Mouse (Mus musculus) cortical plate, adult 2 months (tissue): ENCODE data around the gene Extl2. TPM values are rescaled to one million over a fixed set of nuclear protein-coding genes. Genes with fewer than 3 reads are reported as not detected.

ENCODE experiments used
- H3K27ac ChIP-seq: fragments of 200-500 bp; 2 replicates; pipeline ENCODE4 v1.5.1; 2012; ENCODE audit warnings: low read length, control low read depth, inconsistent platforms; ENCODE audit not compliant: insufficient read depth
- H3K4me1 ChIP-seq: fragments of 200-500 bp; 2 replicates; pipeline ENCODE4 v1.6.1; 2011; ENCODE audit warnings: low read length; ENCODE audit not compliant: control insufficient read depth, insufficient read depth
- H3K4me3 ChIP-seq: fragments of 200-500 bp; 2 replicates; pipeline ENCODE4 v1.5.1; 2011; ENCODE audit warnings: mild to moderate bottlenecking, low read length, control low read depth; ENCODE audit not compliant: insufficient read depth
- CTCF ChIP-seq: fragments of 200-500 bp; IDR thresholded peaks from 2 replicates; pipeline ENCODE4 v1.5.1; 2011; ENCODE audit warnings: mild to moderate bottlenecking, control low read depth, low read length; ENCODE audit not compliant: insufficient read depth; ENCODE audit errors: extremely low read depth
- POLR2A ChIP-seq: fragments of 200-500 bp; IDR thresholded peaks from 2 replicates; pipeline ENCODE4 v1.6.1; 2011; ENCODE audit warnings: mild to moderate bottlenecking, low read length, control low read depth; ENCODE audit not compliant: insufficient read depth; ENCODE audit errors: extremely low read depth
- polyA plus RNA-seq: library from polyadenylated mRNA; depleted of rRNA; stranded (reverse); fragments of >200 nt; gene quantifications from 2 replicates; pipeline ENCODE4 v1.2.3, GENCODE M21; 2012

Extl2 gene
- polyA plus RNA-seq, 1 experiment: 38.7 TPM

GRCm38 (mm10) chr3:115974228-115974627, 33.0 kb upstream of the Extl2 start:
- Histone ChIP-seq H3K4me3 (no peak overlapping the region), H3K27ac (no peak overlapping the region)
- TF ChIP-seq POLR2A (no peak), CTCF (no peak)

GRCm38 (mm10) chr3:115974995-115975394, 32.3 kb upstream of the Extl2 start:
- TF ChIP-seq CTCF: no peak
- no peak for TF ChIP-seq POLR2A
- Histone ChIP-seq H3K27ac (no peak overlapping the region), H3K4me3 (no peak overlapping the region), H3K4me1 (no peaks in the 10 kb centered on the region)

More at GRCm38 (mm10) chr3:115974228-115974627, 33.0 kb upstream of the Extl2 start:
- no peaks in the 10 kb centered on the region for H3K4me1 ChIP-seq

DNA sequence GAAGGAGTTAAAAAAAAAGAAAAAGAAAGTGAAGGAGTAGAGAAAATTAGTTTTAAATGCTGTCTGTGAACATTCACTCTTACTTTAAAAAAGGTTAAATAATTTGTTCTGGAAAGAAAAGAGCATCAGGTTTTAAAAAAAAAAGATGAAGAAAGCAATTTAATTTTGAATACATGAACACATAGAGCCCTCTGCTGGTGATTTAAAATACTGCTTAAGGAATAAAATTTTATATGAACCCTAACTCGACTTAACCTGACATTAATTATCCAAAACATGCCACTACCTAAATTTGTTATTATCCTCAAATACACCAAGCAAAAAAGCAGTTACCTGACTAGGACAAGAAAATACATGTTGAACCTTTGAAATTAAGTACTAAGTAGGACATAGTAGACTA, 28.3 kb upstream of the Extl2 start:
- no peak overlapping the region for H3K27ac ChIP-seq
- no peak overlapping the region for H3K4me3 ChIP-seq
- TF ChIP-seq CTCF (no peak), POLR2A (no peak)
- H3K4me1 ChIP-seq: peaks cover 2% of the 10 kb centered on the region; the same call in 1 of the 2 replicates

DNA sequence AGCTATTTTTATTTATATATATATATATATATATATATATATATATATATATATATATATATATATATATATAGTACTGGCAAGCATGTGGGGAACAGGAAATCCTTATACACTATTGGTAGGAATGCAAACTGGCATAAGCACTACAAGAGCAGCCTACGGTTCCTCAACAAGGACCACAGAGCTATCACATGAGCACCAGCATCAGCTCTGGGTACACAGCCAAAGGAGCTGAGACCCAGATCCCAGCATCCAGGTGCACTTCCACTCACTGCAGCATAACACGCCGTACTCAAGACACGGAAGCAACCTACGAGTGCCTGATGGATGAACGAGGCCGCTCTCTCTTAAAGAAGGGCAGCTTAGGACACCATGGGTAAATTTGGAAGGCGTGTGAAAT, 24.0 kb upstream of the Extl2 start:
- peaks cover 2% of the 10 kb centered on the region; the same call in 1 of the 2 replicates for H3K4me1 ChIP-seq
- TF ChIP-seq CTCF: no peak
- TF ChIP-seq POLR2A: no peak
- H3K27ac ChIP-seq: no peak overlapping the region

GRCm38 (mm10) chr3:115984653-115985052, 22.6 kb upstream of the Extl2 start:
- H3K27ac ChIP-seq: no peak overlapping the region

More for the DNA sequence above, 24.0 kb upstream of the Extl2 start:
- no peak overlapping the region for H3K4me3 ChIP-seq

GRCm38 (mm10) chr3:115985183-115985892, 21.9 kb upstream of the Extl2 start:
- Histone ChIP-seq H3K4me3 (no peak overlapping the region), H3K4me1 (peaks cover 2% of the 10 kb centered on the region; the same call in 1 of the 2 replicates), H3K27ac (no peak overlapping the region)
- TF ChIP-seq CTCF (no peak), POLR2A (no peak)

More at GRCm38 (mm10) chr3:115984653-115985052, 22.6 kb upstream of the Extl2 start:
- no peak for TF ChIP-seq CTCF
- no peak for TF ChIP-seq POLR2A
- H3K4me3 ChIP-seq: no peak overlapping the region
- H3K4me1 ChIP-seq: peaks cover 2% of the 10 kb centered on the region; the same call in 1 of the 2 replicates

DNA sequence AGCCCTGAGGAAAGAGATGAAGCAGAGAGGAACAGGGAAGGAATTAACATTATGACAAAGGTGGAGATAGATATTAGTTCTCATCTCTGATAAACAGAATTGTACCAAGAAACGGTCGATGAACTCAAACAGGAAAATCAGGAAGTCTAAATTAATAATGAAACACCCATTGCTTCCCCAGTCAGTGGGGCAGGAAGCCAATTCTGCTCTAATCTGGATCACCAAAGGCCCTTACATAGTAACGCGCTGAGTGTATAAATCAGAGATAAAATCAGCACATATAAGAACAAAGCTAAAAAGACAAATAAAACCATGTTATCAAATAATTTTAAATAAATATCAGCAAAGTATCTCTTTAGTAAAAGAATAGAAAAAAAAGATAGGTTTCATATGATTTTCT, 15.2 kb upstream of the Extl2 start:
- no peak for TF ChIP-seq CTCF
- TF ChIP-seq POLR2A: no peak
- Histone ChIP-seq H3K4me3 (no peak overlapping the region), H3K4me1 (no peaks in the 10 kb centered on the region), H3K27ac (no peak overlapping the region)

DNA sequence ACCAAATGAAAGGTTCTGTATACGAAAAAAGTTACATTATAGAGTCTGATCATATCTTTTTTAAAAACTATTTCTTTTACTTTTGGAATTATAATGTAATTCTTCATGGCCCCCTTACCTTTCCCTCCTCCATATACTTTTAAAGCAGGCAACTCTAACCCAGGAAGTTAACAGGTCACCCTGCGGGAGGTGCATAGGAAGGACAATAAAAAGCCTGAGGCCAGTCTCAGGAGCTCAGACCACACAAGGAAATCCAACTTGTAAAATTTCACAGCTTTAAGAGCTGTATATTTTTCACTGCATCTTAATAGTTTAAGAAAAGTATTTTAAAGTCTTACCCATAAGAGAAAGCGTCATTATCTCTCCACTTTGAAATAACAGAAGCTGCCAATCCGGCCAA, 14.7 kb upstream of the Extl2 start:
- H3K4me1 ChIP-seq: no peaks in the 10 kb centered on the region
- H3K27ac ChIP-seq: no peak overlapping the region
- no peak for TF ChIP-seq CTCF
- no peak for TF ChIP-seq POLR2A
- H3K4me3 ChIP-seq: no peak overlapping the region

GRCm38 (mm10) chr3:115993025-115993424, 14.2 kb upstream of the Extl2 start:
- Histone ChIP-seq H3K27ac (no peak overlapping the region), H3K4me3 (no peak overlapping the region), H3K4me1 (no peaks in the 10 kb centered on the region)
- TF ChIP-seq POLR2A (no peak), CTCF (no peak)

DNA sequence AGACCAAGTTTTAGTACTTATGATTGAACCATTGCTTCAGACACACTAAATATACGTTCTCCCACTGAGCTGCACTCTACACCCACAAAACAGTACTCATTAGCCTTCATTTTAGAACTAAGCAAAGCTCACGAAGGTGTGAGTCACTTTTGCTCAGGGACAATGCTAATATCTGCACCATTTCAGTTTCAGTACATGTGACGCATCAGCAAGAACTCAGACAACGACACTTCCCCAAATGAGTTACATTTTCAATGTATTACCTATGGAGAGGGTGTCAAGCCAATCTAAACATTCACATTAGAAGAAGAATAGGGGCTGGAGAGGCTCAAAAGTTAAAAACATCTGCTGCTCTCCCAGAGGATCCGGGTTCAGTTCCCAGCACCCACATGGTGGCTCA, 10.3 kb upstream of the Extl2 start:
- Histone ChIP-seq H3K27ac (no peak overlapping the region), H3K4me1 (no peaks in the 10 kb centered on the region), H3K4me3 (no peak overlapping the region)
- TF ChIP-seq POLR2A (no peak), CTCF (no peak)
